Mouse (Mus musculus) brain, embryonic 14.5 days (tissue): Measurements from ENCODE around the gene Gm5269. TPM values are rescaled to one million over a fixed set of nuclear protein-coding genes. Genes with fewer than 3 reads are reported as not detected.

ENCODE experiments used
- DNase-seq: peaks from one replicate; pipeline ENCODE4 v3.0.0-alpha.2; 2011; ENCODE audit warnings: low read depth
- CTCF ChIP-seq: fragments of 200-500 bp; IDR thresholded peaks from 2 replicates; pipeline ENCODE4 v1.5.1; 2012; ENCODE audit warnings: inconsistent platforms, mild to moderate bottlenecking, moderate library complexity, borderline replicate concordance; ENCODE audit not compliant: insufficient read depth, insufficient read length; ENCODE audit errors: extremely low read depth
- POLR2A ChIP-seq: fragments of 200-500 bp; IDR thresholded peaks from 2 replicates; pipeline ENCODE4 v1.6.1; 2012; ENCODE audit warnings: mild to moderate bottlenecking, inconsistent platforms, borderline replicate concordance; ENCODE audit not compliant: poor library complexity, insufficient read depth, insufficient read length, severe bottlenecking; ENCODE audit errors: extremely low read depth
- polyA plus RNA-seq: library from polyadenylated mRNA; depleted of rRNA; stranded (reverse); fragments of >200 nt; gene quantifications from 2 replicates; pipeline ENCODE4 v1.2.3, GENCODE M21; 2012; rRNA removed

Gm5269 gene
- not detected in 2 replicates for polyA plus RNA-seq

DNA sequence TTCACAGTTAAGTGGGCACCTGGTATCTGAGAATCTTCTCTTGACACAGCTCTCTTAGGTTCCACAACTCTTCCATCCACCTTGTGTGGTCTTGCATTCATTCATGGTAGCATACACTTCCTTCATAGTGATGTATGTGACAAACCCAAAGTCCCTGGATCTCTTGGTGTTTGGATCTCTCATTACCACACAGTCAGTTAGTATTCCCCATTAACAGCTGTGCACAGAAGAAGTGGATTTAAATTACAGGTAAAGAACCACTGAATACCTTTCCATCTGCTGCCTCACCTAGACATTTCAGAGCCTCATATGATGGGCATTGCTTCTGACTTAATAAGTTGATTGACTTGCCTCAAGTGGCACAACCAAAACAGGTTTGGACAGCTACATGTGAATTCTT is at the start of gene Gm5269:
Gm5269 (minus strand) TSS at position 101 of the 400 bp plus-strand sequence.
- DNase-seq = no peak
- TF ChIP-seq CTCF (no peak), POLR2A (no peak)

DNA sequence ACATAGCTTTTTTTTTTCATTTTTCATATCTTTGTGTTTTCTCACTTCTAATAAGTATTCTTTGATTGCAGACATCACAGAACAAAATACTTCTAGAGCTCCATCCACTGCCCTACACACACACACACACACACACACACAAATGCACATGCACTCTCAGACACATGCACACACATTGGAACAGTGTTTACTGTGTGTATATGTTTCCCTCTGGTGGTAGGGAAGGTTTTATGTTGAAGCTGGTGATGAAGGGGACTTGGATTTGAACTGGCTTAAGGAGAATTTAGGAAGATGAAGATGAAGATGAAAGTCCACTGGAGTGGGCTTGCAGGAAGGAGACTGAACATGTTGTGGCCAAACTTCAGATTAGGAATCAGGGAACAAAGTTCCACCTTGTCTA is 41.1 kb upstream of the Gm5269 start:
- TF ChIP-seq CTCF (no peak), POLR2A (no peak)
- DNase-seq = no peak

DNA sequence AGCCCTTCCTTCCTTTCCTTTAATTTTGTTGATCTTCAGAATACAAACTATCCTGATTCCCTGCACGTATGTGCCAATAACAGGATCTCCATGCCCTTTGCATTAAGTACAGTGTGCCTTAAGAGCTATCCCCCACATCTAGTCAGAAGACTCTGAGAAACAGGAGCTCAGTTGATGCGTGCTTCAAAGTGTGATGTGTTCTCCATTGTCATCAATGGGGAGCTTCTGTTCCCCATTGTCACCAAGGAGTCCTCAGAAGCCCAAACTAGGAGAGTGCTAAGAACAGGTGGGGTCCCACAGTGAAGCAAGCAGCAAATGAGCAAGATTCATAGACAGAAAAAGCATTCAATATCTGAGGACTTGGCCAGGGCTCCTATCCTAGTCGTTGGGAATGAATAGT is 36.8 kb upstream of the Gm5269 start:
- DNase-seq = no peak
- TF ChIP-seq CTCF = no peak
- TF ChIP-seq POLR2A = no peak

DNA sequence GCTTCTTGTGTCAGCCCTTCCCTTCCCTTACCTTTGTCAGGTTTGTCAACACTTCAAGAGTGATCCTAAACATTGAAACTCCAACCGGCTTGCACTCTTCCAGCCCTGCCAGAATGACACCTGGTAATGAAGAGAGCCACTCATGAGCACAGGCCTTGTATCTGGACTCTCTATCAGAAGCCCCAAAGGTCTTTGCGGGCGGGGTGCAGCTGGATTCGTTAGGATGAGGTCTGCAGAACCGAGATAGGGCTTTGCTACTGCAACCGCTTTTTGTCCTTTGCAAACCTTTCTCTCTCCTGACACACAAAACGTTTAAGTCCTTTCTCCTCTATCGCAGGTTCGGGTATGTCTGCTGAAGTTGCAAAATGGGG is 36.3 kb upstream of the Gm5269 start, which contains the start of gene Slc40a1:
Slc40a1 (minus strand) TSS at position 131 of the 371 bp plus-strand sequence.
- TF ChIP-seq POLR2A = no peak
- no peak for TF ChIP-seq CTCF
- no peak for DNase-seq

DNA sequence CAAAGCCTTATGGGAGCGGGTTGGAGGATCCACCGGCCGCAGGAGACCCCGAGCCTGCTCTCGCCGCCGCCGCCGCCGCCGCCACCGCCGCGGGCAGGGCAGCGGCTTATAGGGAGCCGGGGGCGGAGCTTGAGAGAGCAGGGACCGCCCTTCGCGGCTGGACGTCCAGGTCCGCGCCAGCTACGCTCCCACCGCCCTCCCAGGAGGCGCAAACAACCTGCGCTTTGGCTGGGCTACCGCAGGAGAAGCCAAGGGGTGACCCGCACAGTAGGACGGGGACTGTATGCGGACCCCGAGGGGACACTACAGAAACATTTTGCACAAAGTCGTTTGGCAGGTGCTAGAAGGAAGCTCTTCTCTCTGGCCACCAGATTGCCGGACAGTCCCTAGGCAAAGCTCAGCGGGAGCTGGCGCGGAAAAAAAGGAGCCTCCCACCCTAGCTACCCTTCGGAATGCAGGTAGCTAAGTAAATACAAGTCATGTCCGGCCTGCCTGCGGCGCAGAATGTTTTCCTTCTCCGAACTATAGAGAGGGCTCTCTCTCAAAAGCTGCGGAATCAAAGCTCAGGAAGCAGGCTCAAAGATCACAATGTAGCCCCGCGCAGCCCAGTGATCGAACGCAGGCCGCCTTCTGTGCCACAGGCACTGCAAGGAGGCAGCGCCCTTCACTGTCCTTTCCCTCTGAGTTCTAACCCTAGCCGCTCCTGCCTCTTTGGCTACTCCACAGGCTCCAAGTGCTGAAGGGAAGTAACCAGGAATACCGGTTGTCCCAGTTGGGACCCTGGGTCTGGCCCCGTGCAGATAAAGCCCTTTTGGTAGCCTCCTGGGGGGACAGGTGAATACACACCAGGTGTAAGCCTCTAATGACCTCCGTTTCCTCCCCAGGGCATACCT is 35.7 kb upstream of the Gm5269 start:
- DNase-seq = peak; percentile 85
- TF ChIP-seq CTCF = no peak
- no peak for TF ChIP-seq POLR2A

DNA sequence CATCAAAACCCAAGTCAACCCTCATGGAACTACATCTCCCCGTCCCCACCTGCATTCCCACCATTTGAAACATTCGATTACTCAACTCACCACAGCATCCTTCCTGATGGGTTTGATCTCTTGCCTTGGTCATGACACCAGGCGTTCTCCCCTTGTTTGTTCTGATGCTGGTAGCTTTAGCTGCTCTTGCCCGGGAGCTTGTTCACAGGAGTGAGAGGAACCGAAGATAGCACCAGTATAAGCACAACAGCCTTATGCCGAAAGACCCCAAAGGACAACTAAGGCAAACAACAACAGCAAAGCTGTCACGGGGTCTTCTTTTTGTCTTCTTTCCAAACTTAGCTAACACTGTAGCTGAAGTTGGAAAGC is 35.0 kb upstream of the Gm5269 start:
- no peak for TF ChIP-seq POLR2A
- TF ChIP-seq CTCF = no peak
- DNase-seq = no peak

DNA sequence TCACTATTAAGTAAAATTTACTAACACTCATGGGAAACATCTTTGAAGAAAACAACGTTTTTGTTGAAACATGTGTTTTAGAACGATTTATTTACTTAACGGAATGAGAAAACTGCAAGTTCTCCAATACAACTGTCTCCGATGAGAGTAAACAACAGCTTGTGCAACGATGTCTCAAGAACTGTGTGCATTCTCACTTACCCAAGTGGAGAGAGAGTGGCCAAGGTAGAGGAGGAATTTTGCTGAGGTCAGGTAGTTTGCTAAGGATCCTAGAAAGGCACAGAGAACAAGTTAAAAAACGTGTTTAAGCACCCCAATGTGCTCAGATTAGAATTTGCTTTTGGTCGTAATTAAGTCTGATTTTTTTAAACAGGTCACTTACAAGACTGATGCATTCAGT is 34.4 kb upstream of the Gm5269 start:
- TF ChIP-seq POLR2A = no peak
- TF ChIP-seq CTCF = no peak
- DNase-seq = no peak

DNA sequence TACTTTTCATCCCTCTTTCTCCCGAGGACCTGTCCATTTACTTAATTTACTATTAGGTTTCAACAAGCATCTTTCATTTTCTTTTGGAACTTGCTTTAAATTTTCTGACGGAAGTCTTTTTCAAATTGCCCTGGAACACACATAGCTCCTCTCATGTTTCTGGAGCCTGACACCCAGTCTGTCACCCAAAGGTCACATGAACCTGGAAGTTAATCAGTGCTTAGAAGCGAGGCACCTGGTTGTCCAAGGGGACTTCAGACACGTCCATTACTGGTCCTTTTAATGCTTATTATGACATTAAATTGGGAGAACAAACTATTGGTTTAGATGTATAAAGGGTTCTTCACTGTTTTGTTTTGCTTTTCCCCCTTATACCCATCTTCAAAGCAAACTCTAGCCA is 33.2 kb upstream of the Gm5269 start:
- TF ChIP-seq CTCF (no peak), POLR2A (no peak)
- DNase-seq = no peak

DNA sequence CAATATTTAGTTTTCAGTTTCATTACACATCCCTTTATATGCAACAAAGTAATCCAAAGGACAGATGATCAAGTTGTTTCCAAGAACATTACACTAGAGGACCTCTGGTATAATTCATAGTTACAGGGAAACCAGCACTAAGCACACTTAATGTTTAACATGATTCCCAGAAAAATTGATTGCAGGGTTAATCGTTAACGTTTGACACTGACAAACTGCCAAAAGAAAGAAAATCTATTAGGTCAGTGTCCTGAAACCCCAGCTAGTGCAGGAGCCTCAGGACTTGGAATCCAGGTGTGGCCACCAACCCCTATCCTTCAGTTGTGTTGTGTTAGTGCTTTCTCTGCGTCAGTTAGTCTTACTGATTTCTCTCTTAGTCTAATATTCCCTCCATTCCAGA is 30.6 kb upstream of the Gm5269 start:
- DNase-seq = no peak
- TF ChIP-seq CTCF (no peak), POLR2A (no peak)

DNA sequence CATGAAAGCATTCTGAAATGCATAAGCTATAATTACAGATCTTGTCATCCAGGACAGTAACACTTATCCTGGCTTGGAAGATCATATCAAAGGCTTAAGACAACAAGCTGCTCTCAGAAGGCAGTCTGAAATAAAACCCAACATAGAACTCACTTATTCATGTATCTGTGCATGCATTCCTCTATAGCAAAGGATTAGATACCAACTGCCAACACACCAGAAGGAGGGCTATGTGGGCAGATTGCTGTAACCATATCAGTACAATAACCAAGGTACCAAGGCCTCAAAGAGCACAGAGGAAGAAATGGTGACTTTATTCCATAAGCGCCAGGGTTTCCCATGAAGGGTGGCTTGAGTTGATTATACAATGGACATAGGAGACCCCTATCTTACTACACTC is 29.7 kb upstream of the Gm5269 start:
- no peak for TF ChIP-seq POLR2A
- TF ChIP-seq CTCF = no peak
- no peak for DNase-seq

DNA sequence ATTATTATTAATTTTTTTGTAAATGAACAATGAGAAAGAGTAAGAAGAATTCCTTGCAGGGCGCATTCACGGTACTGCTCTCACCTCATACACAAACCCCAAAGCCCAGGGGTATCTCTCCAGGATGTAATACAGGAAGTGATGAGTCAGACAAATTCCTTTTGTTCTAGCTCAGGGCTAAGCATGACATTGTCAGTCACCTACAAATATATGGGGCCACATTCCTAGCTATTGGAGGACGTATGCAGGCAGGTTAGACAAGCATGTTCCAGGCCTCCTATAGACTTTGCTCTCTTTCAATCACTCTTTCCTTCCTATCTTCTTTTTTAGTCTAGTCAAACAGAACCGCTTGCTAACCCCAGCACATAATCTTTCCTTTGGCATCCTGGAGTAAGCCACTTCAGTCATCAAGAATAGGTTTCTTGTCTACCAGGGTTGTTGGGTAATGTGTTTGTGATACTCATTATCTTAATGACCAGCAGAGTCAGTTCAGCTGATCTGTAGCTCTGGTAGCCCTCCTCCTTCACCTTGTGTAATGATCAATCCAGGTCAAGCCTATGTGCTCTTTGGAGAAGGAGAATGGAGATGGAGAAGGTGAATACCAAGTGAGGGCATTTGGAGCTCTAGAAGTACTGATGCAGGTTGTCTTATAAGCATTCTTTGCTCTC is 27.2 kb upstream of the Gm5269 start:
- no peak for DNase-seq
- no peak for TF ChIP-seq CTCF
- TF ChIP-seq POLR2A = no peak

DNA sequence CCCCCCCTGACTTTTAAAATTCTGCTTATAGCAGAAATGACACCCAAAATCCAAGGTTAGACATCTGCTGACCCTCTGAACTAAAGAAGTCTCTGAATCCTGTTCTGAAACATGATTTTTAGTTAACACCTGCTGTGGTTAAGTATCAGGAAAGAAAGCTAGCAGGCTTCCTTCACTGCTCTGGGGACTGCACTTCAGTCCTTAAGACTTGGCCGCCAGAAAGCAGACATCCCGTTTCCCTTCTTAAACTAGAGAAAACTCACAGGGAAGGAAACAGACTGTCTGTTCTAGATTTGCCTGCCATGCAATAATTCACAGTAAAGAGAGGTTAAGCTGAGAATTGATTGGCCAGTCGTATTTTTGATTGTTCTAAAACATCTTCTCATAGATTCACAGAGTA is 26.1 kb upstream of the Gm5269 start:
- DNase-seq = no peak
- TF ChIP-seq POLR2A (no peak), CTCF (no peak)

DNA sequence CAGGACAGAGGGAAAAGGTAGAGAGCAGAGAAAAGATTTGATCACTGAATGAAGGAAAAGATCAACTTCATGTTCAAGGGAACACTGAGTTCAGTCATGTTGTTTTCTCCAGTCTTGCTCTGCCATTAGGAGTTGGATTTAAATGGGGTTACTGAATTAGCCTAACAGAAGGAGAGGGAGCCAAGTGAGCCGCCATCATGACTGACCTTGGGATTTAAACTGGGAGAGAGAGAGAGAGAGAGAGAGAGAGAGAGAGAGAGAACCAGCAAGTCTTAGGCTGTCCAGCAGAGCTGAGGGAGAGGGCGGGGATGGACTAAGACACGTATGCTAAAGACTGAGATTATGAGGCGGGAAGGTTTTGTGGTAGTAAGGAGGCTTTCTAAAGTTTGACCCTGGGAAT is 24.2 kb upstream of the Gm5269 start:
- no peak for DNase-seq

More for the DNA sequence above, 24.2 kb upstream of the Gm5269 start:
- TF ChIP-seq POLR2A = no peak
